Mouse (Mus musculus): Measurements from ENCODE around the gene Bace1. TPM values are rescaled to one million over a fixed set of nuclear protein-coding genes. Genes with fewer than 3 reads are reported as not detected.
"Not testable (repeated sequence)": the region's sequence is repeated elsewhere in the genome, so short reads cannot be mapped to it uniquely, and the experiment has no call there.

The Bace1 gene
- total RNA-seq, 2 experiments from 2014 or later, result 2.2 to 3.8 TPM

DNA sequence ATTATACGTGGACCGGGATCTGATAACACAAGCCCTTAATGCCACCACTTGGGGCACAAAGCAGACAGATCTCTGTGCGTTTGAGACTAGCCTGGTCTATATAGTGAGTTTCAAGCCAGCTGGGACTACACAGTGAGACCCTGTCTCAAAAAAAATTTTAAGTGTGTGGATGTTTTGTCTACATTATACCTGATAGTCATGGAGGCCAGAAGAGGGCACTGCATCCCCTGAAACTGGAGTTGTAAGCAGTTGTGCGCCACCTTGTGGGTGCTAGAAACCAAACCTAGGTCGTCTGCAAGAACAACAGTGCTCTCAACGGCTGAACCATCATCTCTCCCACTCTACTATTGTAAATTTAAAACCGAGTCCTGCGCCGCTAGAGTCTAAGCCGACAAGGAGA, 9.3 kb upstream of the Bace1 start:
- peak; percentile 82 for ATAC-seq (replicated peaks; ENCODE audit: low FRiP score, poor library complexity, severe bottlenecking)

DNA sequence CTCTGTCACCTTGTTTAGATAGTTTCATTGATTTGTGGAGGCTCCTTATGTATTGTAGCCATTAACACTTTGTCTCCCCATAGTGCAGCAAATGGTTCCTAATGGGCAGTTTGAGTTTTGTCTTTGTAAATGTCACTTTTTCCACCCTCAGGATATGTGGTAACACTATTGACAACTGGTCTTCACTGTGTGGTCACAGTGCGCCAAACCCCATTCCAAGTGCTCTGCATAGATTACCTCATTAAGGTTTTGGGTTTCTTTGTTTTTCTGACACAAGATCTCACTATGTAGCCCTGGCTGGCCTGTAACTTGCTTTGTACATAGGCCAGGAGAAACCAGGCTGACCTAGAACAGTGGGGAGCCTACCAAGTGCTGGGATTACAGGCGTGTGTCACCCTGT, 5.5 kb upstream of the Bace1 start:
- no peak for ATAC-seq (replicated peaks; ENCODE audit: low FRiP score, poor library complexity, severe bottlenecking)

DNA sequence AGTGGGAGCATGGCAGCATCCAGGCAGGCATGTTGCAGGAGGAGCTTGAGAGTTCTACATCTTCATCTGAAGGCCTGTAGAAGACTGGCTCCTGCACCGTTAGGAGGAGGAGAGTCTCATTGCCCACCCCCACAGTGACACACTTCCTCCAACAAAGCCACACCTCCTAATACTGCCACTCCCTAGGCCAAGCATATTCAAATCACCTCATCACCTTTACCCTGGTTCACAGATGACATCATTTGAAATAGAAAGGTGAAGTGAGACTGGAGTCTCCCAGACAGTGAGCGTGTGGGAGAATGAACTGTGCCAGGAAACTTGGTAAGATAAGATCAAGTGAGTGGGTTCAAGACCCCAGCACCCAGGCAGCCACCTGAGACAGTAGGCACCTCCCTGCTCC, 4.9 kb upstream of the Bace1 start:
- ATAC-seq (replicated peaks; ENCODE audit: low FRiP score, poor library complexity, severe bottlenecking), result no peak

DNA sequence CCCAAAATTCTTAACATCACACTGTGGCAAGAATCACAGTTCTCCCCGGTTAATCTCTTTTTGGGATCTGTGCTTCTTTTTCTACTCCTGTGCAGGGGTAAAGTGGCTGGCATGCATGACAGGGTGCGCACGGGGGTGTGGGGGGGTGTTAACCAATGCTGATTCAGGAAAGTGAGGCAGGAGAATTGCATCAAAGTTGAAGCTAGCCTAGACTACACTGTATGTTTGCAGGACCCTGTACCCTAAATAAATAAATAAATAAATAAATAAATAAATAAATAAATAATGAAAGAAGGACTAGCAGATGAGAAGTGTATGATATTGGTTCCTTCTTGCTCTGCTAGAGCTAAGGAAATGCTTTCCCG, 329 bp upstream of the Bace1 start:
- no peak for ATAC-seq (replicated peaks; ENCODE audit: low FRiP score, poor library complexity, severe bottlenecking)

DNA sequence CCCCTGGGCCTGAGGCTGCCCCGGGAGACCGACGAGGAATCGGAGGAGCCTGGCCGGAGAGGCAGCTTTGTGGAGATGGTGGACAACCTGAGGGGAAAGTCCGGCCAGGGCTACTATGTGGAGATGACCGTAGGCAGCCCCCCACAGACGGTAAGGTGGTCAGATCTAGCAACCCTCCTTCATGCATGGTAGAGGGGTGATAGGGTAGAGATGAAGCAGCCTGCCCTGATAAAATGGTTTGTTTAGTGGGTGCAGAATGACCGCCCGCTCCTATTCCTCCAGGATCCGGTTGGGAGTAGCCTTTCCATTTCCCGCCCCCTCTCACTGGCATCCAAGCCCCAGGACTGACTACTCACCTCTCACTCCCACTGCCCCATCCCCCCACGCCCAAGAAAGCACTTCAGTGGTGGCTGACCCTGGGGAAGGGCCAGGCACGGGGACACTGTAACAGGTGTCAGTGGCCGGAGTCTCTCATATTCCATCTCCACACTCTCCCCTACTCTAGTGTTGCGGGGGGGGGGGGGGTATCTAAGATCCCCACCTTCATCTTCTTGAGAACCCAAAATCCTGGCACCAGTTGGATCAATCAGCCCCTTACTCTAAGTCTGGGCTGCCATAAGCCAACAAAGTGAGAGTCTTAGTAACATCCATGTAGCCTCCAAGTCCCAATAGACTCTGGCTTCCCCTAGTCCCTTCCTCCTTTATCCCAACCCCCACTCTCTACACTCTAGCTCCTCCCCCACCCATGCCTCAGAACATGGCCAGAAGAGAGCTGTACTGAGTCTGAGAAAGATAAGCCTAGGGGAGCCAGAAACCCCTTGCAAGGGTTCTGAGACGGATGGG, 980 bp downstream of the Bace1 start:
- no peak for ATAC-seq (replicated peaks; ENCODE audit: low FRiP score, poor library complexity, severe bottlenecking)

DNA sequence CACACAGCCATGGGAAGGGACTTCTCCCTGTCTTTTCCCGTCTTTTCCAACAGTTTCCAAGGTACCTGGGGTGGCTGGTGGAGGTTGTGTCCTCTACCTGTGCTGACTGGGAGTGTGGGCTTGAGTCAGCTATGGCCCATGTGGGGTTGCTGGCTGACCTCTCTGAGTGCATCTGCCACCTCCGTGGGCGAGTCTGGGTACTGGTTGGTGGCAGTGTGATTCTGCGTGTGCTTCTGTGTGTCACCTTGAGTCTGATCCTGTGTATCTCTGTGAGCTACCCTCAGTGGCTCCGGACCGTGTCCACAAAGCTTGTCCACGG, 1.6 kb downstream of the Bace1 start:
- ATAC-seq (replicated peaks; ENCODE audit: low FRiP score, poor library complexity, severe bottlenecking), result no peak

DNA sequence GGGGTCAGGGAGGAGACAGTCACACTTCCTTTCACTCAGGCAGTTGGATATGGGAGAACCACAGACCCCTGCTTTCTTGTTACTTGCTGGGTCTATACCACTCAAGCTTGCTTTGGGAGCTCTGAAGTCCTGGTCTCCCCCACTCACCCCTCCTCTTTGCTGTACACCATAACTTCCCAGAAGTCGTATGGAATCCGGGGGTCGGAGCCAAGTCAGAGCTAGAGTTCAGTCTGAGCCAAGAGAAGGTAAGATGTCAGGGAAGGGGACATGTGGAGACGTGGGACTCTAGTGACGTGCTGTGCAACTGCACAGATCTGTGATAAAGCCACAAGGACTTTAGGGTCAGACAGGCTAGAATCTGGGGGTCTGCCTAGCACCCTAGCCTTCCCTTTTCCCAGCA, 2.0 kb downstream of the Bace1 start:
- ATAC-seq (replicated peaks; ENCODE audit: low FRiP score, poor library complexity, severe bottlenecking), result no peak

DNA sequence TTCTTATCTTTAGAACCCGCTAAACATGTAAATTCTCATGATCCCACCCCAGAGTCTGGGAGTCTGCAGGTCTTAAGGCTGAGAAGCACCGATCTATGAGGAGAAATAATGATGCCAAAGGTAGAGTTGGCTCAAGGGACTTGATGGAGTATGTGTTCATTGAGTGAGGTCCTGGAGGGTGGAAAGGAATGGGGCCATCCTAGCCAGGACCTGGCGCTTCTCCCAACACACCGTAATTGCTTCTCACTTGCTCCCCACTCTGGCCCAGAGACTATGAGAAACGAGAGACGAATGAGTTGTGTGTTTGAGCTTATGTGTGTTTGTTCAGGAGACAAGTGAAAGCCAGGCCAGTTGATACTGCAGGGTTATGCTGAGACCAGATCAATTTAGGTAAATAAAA, 3.1 kb downstream of the Bace1 start:
- no peak for ATAC-seq (replicated peaks; ENCODE audit: low FRiP score, poor library complexity, severe bottlenecking)

DNA sequence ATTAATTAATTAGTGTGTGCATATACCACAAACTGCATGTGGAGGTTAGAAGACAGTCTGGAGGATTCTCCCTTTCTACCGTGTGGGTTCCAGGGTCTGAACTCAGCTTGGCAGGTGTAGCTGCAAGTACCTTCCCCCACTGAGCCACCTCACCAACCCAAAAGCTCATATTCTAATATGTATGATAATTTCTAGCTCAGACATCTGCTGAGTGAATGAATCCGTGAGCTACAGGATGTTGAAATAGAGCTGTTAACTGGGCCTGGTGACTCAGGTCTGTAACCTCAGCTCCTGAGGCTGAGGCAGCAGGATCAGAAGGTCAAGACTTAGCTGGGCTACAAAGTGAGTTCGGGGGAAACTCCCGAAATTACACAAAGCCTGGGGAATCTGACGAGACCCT, 4.6 kb downstream of the Bace1 start:
- no peak for ATAC-seq (replicated peaks; ENCODE audit: low FRiP score, poor library complexity, severe bottlenecking)

DNA sequence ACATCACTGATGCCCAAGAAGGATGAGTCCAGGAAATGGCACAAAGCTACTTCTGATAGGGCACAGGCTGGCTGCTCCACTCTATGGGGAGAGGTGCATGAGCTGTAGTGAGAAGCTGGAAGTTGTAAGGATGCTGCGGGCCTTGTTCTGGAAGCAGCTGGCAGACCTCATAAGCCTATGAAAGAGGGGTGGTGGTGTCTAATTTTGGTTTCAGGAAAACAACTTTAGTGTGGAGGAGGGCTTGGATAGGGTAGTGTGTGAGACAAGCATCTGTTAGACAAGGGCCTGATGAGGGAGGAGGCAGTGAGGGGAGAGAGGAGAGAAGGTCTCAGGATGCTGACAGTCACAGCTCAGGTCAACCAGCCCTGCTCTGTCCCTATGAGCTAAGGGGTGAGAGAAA, 5.4 kb downstream of the Bace1 start:
- no peak for ATAC-seq (replicated peaks; ENCODE audit: low FRiP score, poor library complexity, severe bottlenecking)

DNA sequence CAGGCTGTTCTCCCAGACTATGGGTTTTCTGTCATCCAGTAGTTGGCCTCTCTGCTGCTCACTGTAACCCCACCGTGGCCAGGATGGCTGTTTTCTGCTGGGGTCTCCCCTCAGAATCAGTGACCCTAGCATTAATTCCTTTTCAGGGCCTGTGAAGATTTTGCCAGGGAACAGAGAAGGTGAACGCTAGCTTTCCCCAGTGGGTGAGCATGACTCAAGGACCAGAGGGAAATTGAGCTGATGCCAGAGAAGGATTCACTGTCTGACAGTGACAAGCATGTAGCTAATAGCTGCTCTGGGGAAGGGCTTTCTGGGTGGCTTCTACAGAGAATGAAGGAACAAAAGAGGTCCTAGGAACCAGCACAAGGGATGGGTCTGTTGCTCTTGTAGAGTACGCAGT, 7.2 kb downstream of the Bace1 start:
- ATAC-seq (replicated peaks; ENCODE audit: low FRiP score, poor library complexity, severe bottlenecking), result no peak

DNA sequence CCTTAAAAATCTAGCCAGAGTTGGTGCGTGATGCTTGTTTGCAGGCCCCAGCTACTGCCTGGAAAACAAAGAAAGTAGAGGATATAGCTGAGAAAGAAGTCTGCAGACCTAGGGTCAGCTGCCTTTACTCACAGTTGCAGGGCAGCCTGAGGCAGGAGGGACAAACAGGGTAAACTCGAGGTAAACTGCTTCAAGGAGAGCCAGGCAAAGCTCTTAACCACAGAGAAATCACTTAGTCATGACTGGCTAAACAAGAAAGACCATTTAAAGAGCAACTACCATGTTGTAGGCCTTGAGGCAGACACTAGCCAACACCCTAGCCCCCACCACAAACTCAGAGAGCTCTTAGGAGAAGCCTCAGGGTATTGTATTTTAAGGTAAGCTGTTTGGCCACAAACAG, 7.8 kb downstream of the Bace1 start:
- ATAC-seq (replicated peaks; ENCODE audit: low FRiP score, poor library complexity, severe bottlenecking), result not testable (repeated sequence)

DNA sequence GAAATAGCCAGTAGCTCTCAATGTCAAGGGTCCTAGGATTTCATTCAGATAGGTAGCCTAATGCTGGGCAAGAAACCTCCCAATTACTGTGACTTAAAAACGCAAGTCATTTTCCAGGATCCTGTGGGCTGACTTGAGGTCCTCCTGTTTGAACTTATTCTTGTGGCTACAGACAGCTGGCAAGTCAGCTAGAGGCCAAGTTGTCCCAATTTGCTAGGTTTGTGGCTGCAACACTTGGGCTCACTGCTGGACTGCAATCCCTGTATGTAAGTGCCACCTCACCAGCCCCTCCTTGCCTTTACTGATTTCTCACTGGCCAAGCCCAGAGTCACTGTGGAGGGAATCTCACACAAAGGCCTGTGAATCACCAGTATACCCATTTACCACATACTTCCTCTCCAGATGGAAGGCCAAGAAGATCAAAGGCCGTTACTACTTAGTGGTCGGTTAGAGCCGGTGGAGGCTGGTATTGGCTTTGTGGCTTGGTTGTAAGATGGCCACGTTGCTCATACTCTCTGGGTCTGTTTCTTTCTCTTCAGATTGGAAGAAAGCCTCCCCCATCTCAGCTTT, 8.6 kb downstream of the Bace1 start:
- ATAC-seq (replicated peaks; ENCODE audit: low FRiP score, poor library complexity, severe bottlenecking), result no peak

DNA sequence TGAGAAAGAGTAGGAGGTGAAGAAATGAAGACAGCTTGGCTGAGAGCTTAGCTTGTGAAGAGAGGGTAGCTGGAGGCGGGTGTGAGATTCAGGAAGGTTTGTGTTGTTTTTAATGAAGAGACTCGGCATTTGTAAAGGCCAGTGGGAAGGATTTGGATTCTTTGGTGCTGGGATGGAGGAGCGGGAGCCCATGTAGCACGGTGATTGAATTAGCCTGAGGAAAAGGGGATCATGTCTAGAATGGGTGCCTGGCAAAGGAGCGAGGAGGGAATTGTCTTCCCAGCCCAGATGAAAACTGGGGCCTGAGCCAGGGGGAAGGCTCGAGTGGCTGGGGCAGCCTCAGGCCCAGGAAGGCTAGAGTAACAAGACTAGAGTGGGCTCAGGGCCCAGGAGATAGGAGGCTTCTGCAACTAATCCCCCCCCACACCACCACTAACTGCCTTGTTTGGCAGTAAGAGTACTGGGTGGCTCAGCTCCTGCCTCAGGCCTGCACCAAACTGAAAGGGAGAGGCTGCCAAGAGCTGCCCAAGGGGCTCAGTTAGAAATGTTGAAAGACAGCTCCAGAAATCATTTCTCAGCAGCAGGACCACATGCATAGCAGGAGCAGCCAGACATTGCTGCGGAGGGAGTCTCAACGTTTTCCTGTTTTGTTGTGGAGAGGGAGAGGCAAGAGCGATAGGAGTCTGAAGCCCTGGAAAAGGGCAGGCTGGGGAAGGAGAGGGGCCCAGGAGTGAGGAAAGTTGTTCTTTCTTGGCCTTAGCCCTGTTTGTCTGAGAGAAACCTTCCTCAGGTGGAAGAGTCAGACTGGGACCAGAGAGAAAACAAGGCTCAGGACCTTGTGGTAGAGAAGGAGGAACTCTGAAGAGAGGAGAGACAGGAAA, 11.4 kb downstream of the Bace1 start:
- no peak for ATAC-seq (replicated peaks; ENCODE audit: low FRiP score, poor library complexity, severe bottlenecking)

DNA sequence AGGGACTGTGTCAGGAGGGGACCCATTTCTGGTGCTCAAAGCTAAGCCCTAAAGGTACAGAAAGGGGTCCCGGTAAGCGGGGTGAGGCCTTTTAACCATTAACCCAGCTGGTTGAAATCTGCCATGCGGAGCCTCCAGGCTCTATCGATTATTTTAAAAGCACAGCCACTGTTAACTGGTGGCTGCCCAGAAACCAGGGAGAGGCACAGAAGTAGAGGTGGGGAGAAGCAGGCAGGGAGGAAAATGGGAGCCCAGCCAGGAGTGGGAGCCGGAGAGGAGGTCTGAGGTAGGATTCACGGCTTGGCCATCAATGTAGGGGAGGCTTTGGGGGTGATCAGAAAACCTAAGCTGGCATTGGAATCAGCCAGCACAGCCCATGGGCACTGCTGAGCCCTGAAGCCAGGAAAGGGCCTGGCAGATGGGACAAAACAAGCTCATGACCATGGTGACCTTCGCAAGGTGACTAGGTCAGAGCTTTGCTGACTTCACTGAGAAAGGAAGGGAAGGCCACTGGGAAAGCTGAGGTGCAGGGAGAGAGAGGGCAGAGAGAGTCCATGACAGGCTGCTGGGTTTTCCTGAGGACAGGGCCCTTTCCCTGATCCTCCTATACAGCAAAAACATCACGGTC, 12.3 kb downstream of the Bace1 start:
- ATAC-seq (replicated peaks; ENCODE audit: low FRiP score, poor library complexity, severe bottlenecking), result no peak

DNA sequence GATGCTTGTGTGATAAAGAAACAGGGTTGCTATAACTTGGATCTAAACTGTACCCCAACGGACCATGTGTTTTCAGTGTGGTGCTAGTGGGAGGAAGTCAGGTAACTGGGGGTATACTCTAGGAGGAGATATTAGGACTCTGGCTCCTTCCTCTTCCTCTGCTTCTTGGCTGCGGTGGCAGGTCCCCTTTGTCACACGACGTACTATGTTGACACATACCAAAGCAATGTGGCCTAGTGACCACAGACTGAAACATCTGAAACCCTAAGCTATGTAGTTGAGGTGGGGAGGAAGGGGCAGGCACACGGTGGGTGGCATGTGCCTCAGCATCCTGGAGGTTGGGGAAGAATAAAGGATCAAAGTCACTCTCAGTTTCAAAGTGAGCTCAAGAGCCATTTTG, 12.9 kb downstream of the Bace1 start:
- no peak for ATAC-seq (replicated peaks; ENCODE audit: low FRiP score, poor library complexity, severe bottlenecking)

DNA sequence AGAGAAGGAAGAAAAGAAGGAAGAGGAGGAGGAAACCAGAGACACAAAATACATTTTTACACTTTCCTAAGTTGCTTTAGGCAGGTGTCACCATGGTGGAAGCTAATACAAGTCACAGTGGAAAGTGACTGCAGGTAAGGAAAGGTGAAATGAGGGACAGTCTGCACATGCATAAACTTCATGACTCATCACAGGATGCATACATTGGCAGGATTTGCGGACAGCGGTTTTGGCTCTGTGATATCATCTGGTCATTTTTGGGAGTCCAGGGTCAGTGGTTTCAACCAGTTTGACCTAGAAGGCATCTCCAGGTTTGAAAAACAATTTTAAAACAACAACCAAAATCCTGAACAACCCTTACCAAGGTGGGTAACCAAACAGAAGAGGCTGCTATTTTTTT, 13.4 kb downstream of the Bace1 start:
- ATAC-seq (replicated peaks; ENCODE audit: low FRiP score, poor library complexity, severe bottlenecking), result no peak

DNA sequence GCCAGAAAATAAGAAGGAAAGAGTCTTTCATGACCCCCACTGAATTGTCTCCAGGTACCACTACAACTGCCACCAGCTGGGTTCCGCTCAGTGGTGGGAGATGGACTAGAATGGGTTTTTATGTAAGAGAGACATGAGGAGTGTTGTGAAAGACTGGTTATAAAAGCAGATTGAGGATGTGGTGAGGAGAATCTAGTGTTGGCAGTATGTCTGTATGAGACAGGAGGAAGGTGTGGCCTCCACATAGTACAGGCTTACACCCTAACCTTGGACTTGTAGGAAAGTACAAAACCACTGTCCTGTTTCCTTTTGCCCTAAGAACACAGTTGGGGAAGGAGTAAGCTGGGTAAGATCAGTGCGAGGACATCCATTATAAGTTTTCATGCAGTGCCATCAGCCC, 15.3 kb downstream of the Bace1 start:
- ATAC-seq (replicated peaks; ENCODE audit: low FRiP score, poor library complexity, severe bottlenecking), result no peak

DNA sequence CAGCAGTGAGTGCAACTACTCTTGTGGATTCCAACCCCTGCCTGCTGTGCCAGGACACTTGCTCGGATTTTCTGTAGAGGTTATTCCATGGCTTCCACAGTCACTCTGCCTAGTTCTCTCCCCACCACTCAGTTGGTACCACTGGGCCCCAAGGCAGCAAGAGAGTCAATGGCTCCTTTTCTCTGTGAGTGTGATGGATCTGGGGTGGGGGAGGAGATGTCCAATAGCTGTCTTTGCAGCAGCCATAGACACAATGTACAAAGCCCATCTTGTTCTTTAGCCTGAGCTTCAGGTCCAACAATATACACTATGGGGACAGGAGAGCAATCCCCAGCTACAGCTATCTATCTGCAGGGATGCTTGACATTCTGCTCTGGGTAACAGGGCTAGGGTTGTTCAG, 15.8 kb downstream of the Bace1 start:
- no peak for ATAC-seq (replicated peaks; ENCODE audit: low FRiP score, poor library complexity, severe bottlenecking)

DNA sequence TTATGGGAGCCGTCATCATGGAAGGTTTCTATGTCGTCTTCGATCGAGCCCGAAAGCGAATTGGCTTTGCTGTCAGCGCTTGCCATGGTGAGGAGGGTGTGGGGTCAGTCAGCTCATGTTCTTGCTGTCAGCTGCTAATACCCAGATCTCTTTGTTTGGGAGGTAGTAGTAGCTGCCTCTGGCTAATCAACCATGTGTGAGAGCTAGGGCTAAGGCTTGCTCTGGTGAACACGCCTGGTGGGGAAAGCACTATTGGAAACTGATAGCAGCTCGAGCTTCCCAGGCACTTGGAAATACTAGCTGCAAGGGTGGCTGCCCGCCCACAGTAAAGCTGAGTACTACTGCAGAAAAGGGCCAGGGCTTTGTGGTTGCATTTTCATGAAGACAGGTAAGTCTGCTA, 21.0 kb downstream of the Bace1 start:
- ATAC-seq (replicated peaks; ENCODE audit: low FRiP score, poor library complexity, severe bottlenecking), result no peak

DNA sequence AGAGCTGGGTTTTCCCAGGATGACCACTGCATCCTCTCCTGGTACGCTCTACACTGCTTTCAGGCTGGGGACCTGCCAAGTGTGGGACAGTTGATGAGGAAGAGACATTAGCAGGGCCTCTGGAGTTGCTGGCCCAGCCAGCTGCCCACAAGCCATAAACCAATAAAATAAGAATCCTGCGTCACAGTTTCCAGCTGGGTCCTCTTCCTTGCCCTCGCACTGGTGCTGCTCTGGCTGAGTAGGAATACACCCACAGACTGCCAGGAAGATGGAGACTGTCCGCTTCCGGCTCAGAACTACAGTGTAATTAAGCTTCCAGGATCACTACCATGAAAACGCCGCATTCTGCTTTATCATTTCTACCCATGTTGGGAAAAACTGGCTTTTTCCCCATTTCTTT, 23.4 kb downstream of the Bace1 start:
- ATAC-seq (replicated peaks; ENCODE audit: low FRiP score, poor library complexity, severe bottlenecking), result no peak

Measured in erythroid progenitor cell, adult 5-6 weeks (primary cell).